Mouse (Mus musculus): ENCODE results near the gene Svs1. TPM values are rescaled to one million over a fixed set of nuclear protein-coding genes. Genes with fewer than 3 reads are reported as not detected.
"Not testable (repeated sequence)": the region's sequence is repeated elsewhere in the genome, so short reads cannot be mapped to it uniquely, and the experiment has no call there.

Gene Svs1
- polyA plus RNA-seq, 1 experiment from 2014 or later: not detected

- WGBS: 30% methylated on average over 7 of the region's 7 CpGs
- not testable (repeated sequence) for H3K4me3 ChIP-seq (ENCODE audit: low read length); H3K27ac ChIP-seq (ENCODE audit: low read depth, low read length); H3K4me1 ChIP-seq (ENCODE audit: control insufficient read depth, insufficient read depth, low read length); H3K4me2 ChIP-seq (replicated peaks; ENCODE audit: low read depth, low read length); ATAC-seq (ENCODE audit: low FRiP score, low TSS enrichment); H3K9ac ChIP-seq (ENCODE audit: low read depth, low read length); H3K27me3 ChIP-seq (ENCODE audit: control insufficient read depth, insufficient read depth, low read length); H3K9me3 ChIP-seq (ENCODE audit: control insufficient read depth, low read length); H3K36me3 ChIP-seq (ENCODE audit: control insufficient read depth, insufficient read depth, low read length)
Observed at GRCm38 (mm10) chr6:48959151-48959550, 27.5 kb upstream of the Svs1 start.

- H3K4me2 ChIP-seq (replicated peaks; ENCODE audit: low read depth, low read length); H3K36me3 ChIP-seq (ENCODE audit: control insufficient read depth, insufficient read depth, low read length); H3K9ac ChIP-seq (ENCODE audit: low read depth, low read length); H3K9me3 ChIP-seq (ENCODE audit: control insufficient read depth, low read length); H3K27me3 ChIP-seq (ENCODE audit: control insufficient read depth, insufficient read depth, low read length); H3K27ac ChIP-seq (ENCODE audit: low read depth, low read length); H3K4me1 ChIP-seq (ENCODE audit: control insufficient read depth, insufficient read depth, low read length); ATAC-seq (ENCODE audit: low FRiP score, low TSS enrichment); H3K4me3 ChIP-seq (ENCODE audit: low read length): not testable (repeated sequence)
- 90% methylated on average over 5 of the region's 5 CpGs for WGBS
Observed at GRCm38 (mm10) chr6:48966696-48967095, 20.0 kb upstream of the Svs1 start.

GRCm38 (mm10) chr6:48967868-48968267 lies 18.8 kb upstream of the Svs1 start:
- Histone ChIP-seq H3K9ac (ENCODE audit: low read depth, low read length) (no peak overlapping the region), H3K27ac (ENCODE audit: low read depth, low read length) (no peak overlapping the region), H3K9me3 (ENCODE audit: control insufficient read depth, low read length) (no peaks in the 10 kb centered on the region), H3K36me3 (ENCODE audit: control insufficient read depth, insufficient read depth, low read length) (no peaks in the 10 kb centered on the region), H3K4me1 (ENCODE audit: control insufficient read depth, insufficient read depth, low read length) (no peaks in the 10 kb centered on the region), H3K4me3 (ENCODE audit: low read length) (no peak overlapping the region), H3K27me3 (ENCODE audit: control insufficient read depth, insufficient read depth, low read length) (no peaks in the 10 kb centered on the region), H3K4me2 (replicated peaks; ENCODE audit: low read depth, low read length) (no peak overlapping the region)
- no peak for ATAC-seq (ENCODE audit: low FRiP score, low TSS enrichment)

- no peak for ATAC-seq (ENCODE audit: low FRiP score, low TSS enrichment)
- no peaks in the 10 kb centered on the region for H3K36me3 ChIP-seq (ENCODE audit: control insufficient read depth, insufficient read depth, low read length)
- H3K9ac ChIP-seq (ENCODE audit: low read depth, low read length): no peak within 1 kb of the TSS
- H3K4me1 ChIP-seq (ENCODE audit: control insufficient read depth, insufficient read depth, low read length): no peaks in the 10 kb centered on the region
- no peaks in the 10 kb centered on the region for H3K27me3 ChIP-seq (ENCODE audit: control insufficient read depth, insufficient read depth, low read length)
- H3K9me3 ChIP-seq (ENCODE audit: control insufficient read depth, low read length): no peaks in the 10 kb centered on the region
- no peak within 1 kb of the TSS for H3K27ac ChIP-seq (ENCODE audit: low read depth, low read length)
- H3K4me3 ChIP-seq (ENCODE audit: low read length): no peak within 1 kb of the TSS
- WGBS: 85% methylated on average over 2 of the region's 2 CpGs
- H3K4me2 ChIP-seq (replicated peaks; ENCODE audit: low read depth, low read length): no peak within 1 kb of the TSS
Observed at GRCm38 (mm10) chr6:48974663-48975062, 12.0 kb upstream of the Svs1 start, which contains the start of gene Doxl2. Gene Doxl2 (plus strand): TSS chr6:48974963.

- H3K4me1 ChIP-seq (ENCODE audit: control insufficient read depth, insufficient read depth, low read length): no peaks in the 10 kb centered on the region
- H3K27ac ChIP-seq (ENCODE audit: low read depth, low read length): no peak overlapping the region
- no peaks in the 10 kb centered on the region for H3K27me3 ChIP-seq (ENCODE audit: control insufficient read depth, insufficient read depth, low read length)
- H3K9ac ChIP-seq (ENCODE audit: low read depth, low read length): no peak overlapping the region
- H3K36me3 ChIP-seq (ENCODE audit: control insufficient read depth, insufficient read depth, low read length): no peaks in the 10 kb centered on the region
- H3K4me3 ChIP-seq (ENCODE audit: low read length): no peak overlapping the region
- H3K4me2 ChIP-seq (replicated peaks; ENCODE audit: low read depth, low read length): no peak overlapping the region
- H3K9me3 ChIP-seq (ENCODE audit: control insufficient read depth, low read length): no peaks in the 10 kb centered on the region
- ATAC-seq (ENCODE audit: low FRiP score, low TSS enrichment): no peak
- 71% methylated on average over 1 of the region's 1 CpGs for WGBS
Observed at GRCm38 (mm10) chr6:48979616-48980015, 7.0 kb upstream of the Svs1 start.

- Histone ChIP-seq H3K36me3 (ENCODE audit: control insufficient read depth, insufficient read depth, low read length) (no peaks in the 10 kb centered on the region), H3K9ac (ENCODE audit: low read depth, low read length) (no peak overlapping the region), H3K4me2 (replicated peaks; ENCODE audit: low read depth, low read length) (no peak overlapping the region), H3K4me1 (ENCODE audit: control insufficient read depth, insufficient read depth, low read length) (no peaks in the 10 kb centered on the region), H3K9me3 (ENCODE audit: control insufficient read depth, low read length) (no peaks in the 10 kb centered on the region), H3K4me3 (ENCODE audit: low read length) (no peak overlapping the region), H3K27ac (ENCODE audit: low read depth, low read length) (no peak overlapping the region), H3K27me3 (ENCODE audit: control insufficient read depth, insufficient read depth, low read length) (no peaks in the 10 kb centered on the region)
- ATAC-seq (ENCODE audit: low FRiP score, low TSS enrichment): no peak
- WGBS: 65% methylated on average over 3 of the region's 3 CpGs
Observed at GRCm38 (mm10) chr6:48982305-48982704, 4.4 kb upstream of the Svs1 start.

GRCm38 (mm10) chr6:48989971-48990370 lies 3.3 kb downstream of the Svs1 start:
- 86% methylated on average over 5 of the region's 5 CpGs for WGBS

GRCm38 (mm10) chr6:48991991-48992390 lies 5.3 kb downstream of the Svs1 start:
- H3K27me3 ChIP-seq (ENCODE audit: control insufficient read depth, insufficient read depth, low read length): no peaks in the 10 kb centered on the region
- H3K4me2 ChIP-seq (replicated peaks; ENCODE audit: low read depth, low read length): no peak overlapping the region
- no peak overlapping the region for H3K4me3 ChIP-seq (ENCODE audit: low read length)
- WGBS: 61% methylated on average over 4 of the region's 4 CpGs
- no peaks in the 10 kb centered on the region for H3K36me3 ChIP-seq (ENCODE audit: control insufficient read depth, insufficient read depth, low read length)
- no peaks in the 10 kb centered on the region for H3K9me3 ChIP-seq (ENCODE audit: control insufficient read depth, low read length)
- H3K9ac ChIP-seq (ENCODE audit: low read depth, low read length): no peak overlapping the region
- no peak for ATAC-seq (ENCODE audit: low FRiP score, low TSS enrichment)
- H3K27ac ChIP-seq (ENCODE audit: low read depth, low read length): no peak overlapping the region
- no peaks in the 10 kb centered on the region for H3K4me1 ChIP-seq (ENCODE audit: control insufficient read depth, insufficient read depth, low read length)

More at GRCm38 (mm10) chr6:48989971-48990370, 3.3 kb downstream of the Svs1 start:
- Histone ChIP-seq H3K4me1 (ENCODE audit: control insufficient read depth, insufficient read depth, low read length) (no peaks in the 10 kb centered on the region), H3K4me2 (replicated peaks; ENCODE audit: low read depth, low read length) (no peak overlapping the region), H3K4me3 (ENCODE audit: low read length) (no peak overlapping the region), H3K36me3 (ENCODE audit: control insufficient read depth, insufficient read depth, low read length) (no peaks in the 10 kb centered on the region), H3K27me3 (ENCODE audit: control insufficient read depth, insufficient read depth, low read length) (no peaks in the 10 kb centered on the region), H3K9me3 (ENCODE audit: control insufficient read depth, low read length) (no peaks in the 10 kb centered on the region), H3K9ac (ENCODE audit: low read depth, low read length) (no peak overlapping the region), H3K27ac (ENCODE audit: low read depth, low read length) (no peak overlapping the region)
- ATAC-seq (ENCODE audit: low FRiP score, low TSS enrichment): no peak

- no peak overlapping the region for H3K9ac ChIP-seq (ENCODE audit: low read depth, low read length)
- WGBS: 53% methylated on average over 6 of the region's 6 CpGs
- H3K36me3 ChIP-seq (ENCODE audit: control insufficient read depth, insufficient read depth, low read length): no peaks in the 10 kb centered on the region
- no peak for ATAC-seq (ENCODE audit: low FRiP score, low TSS enrichment)
- no peaks in the 10 kb centered on the region for H3K4me1 ChIP-seq (ENCODE audit: control insufficient read depth, insufficient read depth, low read length)
- no peaks in the 10 kb centered on the region for H3K27me3 ChIP-seq (ENCODE audit: control insufficient read depth, insufficient read depth, low read length)
- no peaks in the 10 kb centered on the region for H3K9me3 ChIP-seq (ENCODE audit: control insufficient read depth, low read length)
- H3K4me3 ChIP-seq (ENCODE audit: low read length): no peak overlapping the region
- no peak overlapping the region for H3K4me2 ChIP-seq (replicated peaks; ENCODE audit: low read depth, low read length)
- no peak overlapping the region for H3K27ac ChIP-seq (ENCODE audit: low read depth, low read length)
Observed at GRCm38 (mm10) chr6:48998186-48998585, 11.5 kb downstream of the Svs1 start.

GRCm38 (mm10) chr6:48998796-48999195 lies 12.1 kb downstream of the Svs1 start:
- WGBS: 82% methylated on average over 4 of the region's 4 CpGs
- Histone ChIP-seq H3K9me3 (ENCODE audit: control insufficient read depth, low read length) (no peaks in the 10 kb centered on the region), H3K4me1 (ENCODE audit: control insufficient read depth, insufficient read depth, low read length) (no peaks in the 10 kb centered on the region), H3K36me3 (ENCODE audit: control insufficient read depth, insufficient read depth, low read length) (no peaks in the 10 kb centered on the region), H3K4me2 (replicated peaks; ENCODE audit: low read depth, low read length) (no peak overlapping the region), H3K4me3 (ENCODE audit: low read length) (no peak overlapping the region), H3K27me3 (ENCODE audit: control insufficient read depth, insufficient read depth, low read length) (no peaks in the 10 kb centered on the region), H3K9ac (ENCODE audit: low read depth, low read length) (no peak overlapping the region), H3K27ac (ENCODE audit: low read depth, low read length) (no peak overlapping the region)
- no peak for ATAC-seq (ENCODE audit: low FRiP score, low TSS enrichment)

All from kidney, embryonic 14.5 days (tissue).